10 mouse cellular contexts compared by ENCODE assay signal in genomic region chr8:127065113-127065473, GRCm38 (mm10). TPM values are rescaled to one million over a fixed set of nuclear protein-coding genes. Genes with fewer than 3 reads are reported as not detected.
A peak's percentile ranks its signal among the peaks of the same experiment; 100 is the strongest.
DNase-seq lines count a peak whose midpoint lies in the region; ATAC-seq lines count a peak whose summit lies in the region.
"Had no signal": no experiment of that assay in that cellular context is flagged by ENCODE, and none has a peak within 500 bp of the region (broad histone marks: within the 10 kb centered on the region; RNA-seq: fewer than 3 reads in every experiment).

No protein-coding gene starts in this region.

- peak overlapping the region; percentile 69 for H3K4me2 ChIP-seq in heart, embryonic 11.5 days
- H3K4me2 ChIP-seq in hindbrain, embryonic 13.5 days = peak overlapping the region; percentile 78
- peak overlapping the region; percentile 81 for H3K4me2 ChIP-seq in midbrain, embryonic 13.5 days (replicated peaks)

- WGBS in heart, embryonic 11.5 days (ENCODE audit: insufficient replicate concordance) = 2% methylated on average over 10 of the region's 10 CpGs
- 1% methylated on average over 10 of the region's 10 CpGs for WGBS in hindbrain, embryonic 13.5 days
- under 1% methylated on average over 10 of the region's 10 CpGs for WGBS in midbrain, embryonic 13.5 days

- peaks cover 37% of the 10 kb centered on the region for H3K4me1 ChIP-seq in heart, embryonic 11.5 days (ENCODE audit: control insufficient read depth, insufficient read depth, low read length)
- peaks cover 42% of the 10 kb centered on the region for H3K4me1 ChIP-seq in hindbrain, embryonic 13.5 days (replicated peaks)
- peaks cover 42% of the 10 kb centered on the region for H3K4me1 ChIP-seq in midbrain, embryonic 13.5 days (replicated peaks)

- H3K9ac ChIP-seq in heart, embryonic 11.5 days (ENCODE audit: low read depth, low read length) = peak overlapping the region; percentile 96
- H3K9ac ChIP-seq in hindbrain, embryonic 13.5 days = peak overlapping the region; percentile 94
- H3K9ac ChIP-seq in midbrain, embryonic 13.5 days (replicated peaks) = peak overlapping the region; percentile 93

- peak overlapping the region; percentile 83 for H3K4me3 ChIP-seq in heart, embryonic 11.5 days (ENCODE audit: low read depth, low read length)
- peak overlapping the region; percentile 86 for H3K4me3 ChIP-seq in hindbrain, embryonic 13.5 days
- peak overlapping the region; percentile 95 for H3K4me3 ChIP-seq in midbrain, embryonic 13.5 days (replicated peaks)

- H3K36me3 ChIP-seq in heart, embryonic 11.5 days (ENCODE audit: control insufficient read depth, insufficient read depth, low read length) = no peaks in the 10 kb centered on the region
- no peaks in the 10 kb centered on the region for H3K36me3 ChIP-seq in hindbrain, embryonic 13.5 days
- no peaks in the 10 kb centered on the region for H3K36me3 ChIP-seq in midbrain, embryonic 13.5 days

- no peak for DNase-seq in heart, postnatal 4 days
- DNase-seq in Muller cell, postnatal 12 days (ENCODE audit: inconsistent ontology term) = peak; percentile 35
- DNase-seq in layer of hippocampus, postnatal 36 days = no peak
- no peak for DNase-seq in thymus, postnatal 10 days (ENCODE audit: low spot score in 2 of 2)
- no peak for DNase-seq in right cerebral cortex, postnatal 10 days (ENCODE audit: low spot score in 2 of 2)

- H3K27ac ChIP-seq in heart, embryonic 11.5 days (ENCODE audit: low read depth, low read length) = peak overlapping the region; percentile 97
- peak overlapping the region; percentile 94 for H3K27ac ChIP-seq in hindbrain, embryonic 13.5 days
- peak overlapping the region; percentile 95 for H3K27ac ChIP-seq in midbrain, embryonic 13.5 days

- H3K27me3 ChIP-seq in heart, embryonic 11.5 days (ENCODE audit: control insufficient read depth, insufficient read depth, low read length) = no peaks in the 10 kb centered on the region
- H3K27me3 ChIP-seq in hindbrain, embryonic 13.5 days = no peaks in the 10 kb centered on the region
- H3K27me3 ChIP-seq in midbrain, embryonic 13.5 days = peaks cover 3% of the 10 kb centered on the region; the same call in 1 of the 2 replicates
- H3K27me3 ChIP-seq: CH12.LX had no signal

- ATAC-seq in heart, embryonic 11.5 days (replicated peaks; ENCODE audit: insufficient number of reproducible peaks, low FRiP score, low TSS enrichment) = no peak
- ATAC-seq in hindbrain, embryonic 13.5 days (ENCODE audit: low FRiP score) = no peak
- no peak for ATAC-seq in midbrain, embryonic 13.5 days

- no peaks in the 10 kb centered on the region for H3K9me3 ChIP-seq in heart, embryonic 11.5 days (replicated peaks; ENCODE audit: control insufficient read depth, low read length)
- no peaks in the 10 kb centered on the region for H3K9me3 ChIP-seq in hindbrain, embryonic 13.5 days
- no peaks in the 10 kb centered on the region for H3K9me3 ChIP-seq in midbrain, embryonic 13.5 days

RNA-seq across cellular contexts. Expression of gene Pard3, which starts 1.4 kb away (rescaled TPM):
- 23.3 and 24.0 TPM in 2 replicates for polyA plus RNA-seq in heart, embryonic 11.5 days (2014; fragmentation: Nextera tagmentation; extraction: Ambion mirVana)
- 10 to 100 TPM; 41.0 to 42.0 TPM for total RNA-seq in heart, postnatal 4 days (2021)
- polyA plus RNA-seq in hindbrain, embryonic 13.5 days (2015; fragmentation: Nextera tagmentation; extraction: Ambion mirVana) = 20.1 and 22.5 TPM in 2 replicates
- polyA plus RNA-seq in midbrain, embryonic 13.5 days (2015; fragmentation: Nextera tagmentation; extraction: Ambion mirVana) = 20.0 and 22.8 TPM in 2 replicates
- 10 to 100 TPM; 19.7 to 32.0 TPM for total RNA-seq in layer of hippocampus, postnatal 36 days (2021)
- total RNA-seq: common myeloid progenitor, adult 5-6 weeks had no signal
